25 mouse cellular contexts compared by ENCODE assay signal in genomic region chr1:90311649-90312442, GRCm38 (mm10).
A peak's percentile ranks its signal among the peaks of the same experiment; 100 is the strongest.
DNase-seq lines count a peak whose midpoint lies in the region; ATAC-seq lines count a peak whose summit lies in the region.
"Had no signal": no experiment of that assay in that cellular context is flagged by ENCODE, and none has a peak within 500 bp of the region (broad histone marks: within the 10 kb centered on the region; RNA-seq: fewer than 3 reads in every experiment).

No protein-coding gene starts in this region.

- no peak overlapping the region for H3K9ac ChIP-seq in midbrain, embryonic 14.5 days (replicated peaks; ENCODE audit: low read length)
- no peak overlapping the region for H3K9ac ChIP-seq in midbrain, embryonic 16.5 days (ENCODE audit: low read depth, low read length)
- no peak overlapping the region for H3K9ac ChIP-seq in hindbrain, embryonic 15.5 days
- no peak overlapping the region for H3K9ac ChIP-seq in neural tube, embryonic 14.5 days (replicated peaks; ENCODE audit: low read depth, low read length)
- H3K9ac ChIP-seq: embryonic facial prominence, embryonic 12.5 days; heart, embryonic 13.5 days; limb, embryonic 12.5 days; liver, postnatal 0 days; midbrain, embryonic 12.5 days had no signal

- H3K36me3 ChIP-seq in midbrain, embryonic 14.5 days (ENCODE audit: control insufficient read depth, insufficient read depth, low read length) = no peaks in the 10 kb centered on the region
- H3K36me3 ChIP-seq in midbrain, embryonic 16.5 days (ENCODE audit: control insufficient read depth, insufficient read depth, low read length) = no peaks in the 10 kb centered on the region
- H3K36me3 ChIP-seq in hindbrain, embryonic 15.5 days = no peaks in the 10 kb centered on the region
- no peaks in the 10 kb centered on the region for H3K36me3 ChIP-seq in neural tube, embryonic 14.5 days (ENCODE audit: control insufficient read depth, insufficient read depth, low read length)
- H3K36me3 ChIP-seq: embryonic facial prominence, embryonic 12.5 days; heart, embryonic 13.5 days; limb, embryonic 12.5 days; midbrain, embryonic 12.5 days had no signal

- 0 out of 2 replicates have a peak overlapping the region, but pooled peaks have one; percentile 34 for H3K27ac ChIP-seq in midbrain, embryonic 14.5 days (replicated peaks; ENCODE audit: low read depth, low read length)
- H3K27ac ChIP-seq in midbrain, embryonic 16.5 days (ENCODE audit: low read length) = no peak overlapping the region
- H3K27ac ChIP-seq in hindbrain, embryonic 15.5 days (replicated peaks) = peak overlapping the region; percentile 32; the same call in 1 of the 2 replicates
- H3K27ac ChIP-seq in neural tube, embryonic 14.5 days (ENCODE audit: low read depth, low read length) = no peak overlapping the region; the same call in 1 of the 2 replicates
- H3K27ac ChIP-seq: embryonic facial prominence, embryonic 12.5 days; heart, adult 2 months; heart, embryonic 13.5 days; kidney, postnatal 0 days; limb, embryonic 12.5 days; macrophage; midbrain, embryonic 12.5 days had no signal

- H3K4me2 ChIP-seq in midbrain, embryonic 14.5 days (ENCODE audit: low read length) = no peak overlapping the region
- H3K4me2 ChIP-seq in midbrain, embryonic 16.5 days (ENCODE audit: low read length) = no peak overlapping the region
- H3K4me2 ChIP-seq in hindbrain, embryonic 15.5 days = no peak overlapping the region
- no peak overlapping the region for H3K4me2 ChIP-seq in neural tube, embryonic 14.5 days (ENCODE audit: low read depth, low read length)
- H3K4me2 ChIP-seq: embryonic facial prominence, embryonic 12.5 days; heart, embryonic 13.5 days; limb, embryonic 12.5 days; liver, embryonic 11.5 days; midbrain, embryonic 12.5 days had no signal

- no peaks in the 10 kb centered on the region for H3K27me3 ChIP-seq in midbrain, embryonic 14.5 days (ENCODE audit: control insufficient read depth, insufficient read depth, low read length)
- no peaks in the 10 kb centered on the region for H3K27me3 ChIP-seq in midbrain, embryonic 16.5 days (ENCODE audit: control insufficient read depth, insufficient read depth, low read depth, low read length)
- H3K27me3 ChIP-seq in hindbrain, embryonic 15.5 days = no peaks in the 10 kb centered on the region
- no peaks in the 10 kb centered on the region for H3K27me3 ChIP-seq in neural tube, embryonic 14.5 days (ENCODE audit: control insufficient read depth, insufficient read depth, low read length)
- H3K27me3 ChIP-seq: midbrain, embryonic 12.5 days had no signal

- WGBS in midbrain, embryonic 14.5 days = 52% methylated on average over 8 of the region's 8 CpGs
- WGBS in midbrain, embryonic 16.5 days = 54% methylated on average over 8 of the region's 8 CpGs
- WGBS in hindbrain, embryonic 15.5 days = 31% methylated on average over 8 of the region's 8 CpGs
- 42% methylated on average over 8 of the region's 8 CpGs for WGBS in neural tube, embryonic 14.5 days

- no peaks in the 10 kb centered on the region for H3K9me3 ChIP-seq in midbrain, embryonic 14.5 days (ENCODE audit: control insufficient read depth, low read length)
- H3K9me3 ChIP-seq in midbrain, embryonic 16.5 days (replicated peaks; ENCODE audit: control insufficient read depth, low read length, poor library complexity, severe bottlenecking) = no peaks in the 10 kb centered on the region; the same call in 1 of the 2 replicates
- no peaks in the 10 kb centered on the region for H3K9me3 ChIP-seq in hindbrain, embryonic 15.5 days
- no peaks in the 10 kb centered on the region for H3K9me3 ChIP-seq in neural tube, embryonic 14.5 days (ENCODE audit: control insufficient read depth, low read length)
- H3K9me3 ChIP-seq: embryonic facial prominence, embryonic 12.5 days; heart, embryonic 13.5 days; midbrain, embryonic 12.5 days had no signal

- peak; percentile 8 for DNase-seq in left cerebral cortex, postnatal 4 days
- DNase-seq in left cerebral cortex, adult 8-10 months (ENCODE audit: low spot score in 2 of 2) = no peak
- no peak for DNase-seq in midbrain, embryonic 14.5 days
- DNase-seq in testis, postnatal 10 days (ENCODE audit: low spot score) = no peak
- DNase-seq: adrenal gland, adult 2 months; cerebellum, adult 11-12 months; cerebellum, postnatal 10 days; gastrocnemius, postnatal 36 days; heart, adult 2 months; heart, postnatal 14 days; kidney, adult 11 months; liver, postnatal 0 days; thymus, postnatal 25 days had no signal

- ATAC-seq in midbrain, embryonic 14.5 days (ENCODE audit: low FRiP score, low TSS enrichment) = no peak
- no peak for ATAC-seq in midbrain, embryonic 16.5 days
- peak; percentile 57 for ATAC-seq in hindbrain, embryonic 15.5 days (ENCODE audit: low FRiP score, low read depth)
- peak; percentile 28; the same call in 1 of the 2 replicates for ATAC-seq in neural tube, embryonic 14.5 days (ENCODE audit: low read depth)
- no peak for ATAC-seq in megakaryocyte progenitor cell, adult 5-6 weeks (replicated peaks; ENCODE audit: poor library complexity)
- ATAC-seq: liver, postnatal 0 days had no signal

- intact Hi-C loops in left cerebral cortex, postnatal 4 days (cut with DNase I) = no loop called here

- no peak overlapping the region for H3K4me3 ChIP-seq in midbrain, embryonic 14.5 days (replicated peaks; ENCODE audit: low read depth, low read length)
- no peak overlapping the region for H3K4me3 ChIP-seq in midbrain, embryonic 16.5 days (ENCODE audit: low read depth, low read length)
- no peak overlapping the region for H3K4me3 ChIP-seq in hindbrain, embryonic 15.5 days
- no peak overlapping the region for H3K4me3 ChIP-seq in neural tube, embryonic 14.5 days (ENCODE audit: low read depth, low read length)
- H3K4me3 ChIP-seq: embryonic facial prominence, embryonic 12.5 days; erythroblast, embryonic 14.5 days; heart, adult 2 months; heart, embryonic 13.5 days; limb, embryonic 12.5 days; midbrain, embryonic 12.5 days had no signal

- peaks cover 3% of the 10 kb centered on the region; the same call in 1 of the 2 replicates for H3K4me1 ChIP-seq in midbrain, embryonic 14.5 days (ENCODE audit: control insufficient read depth, insufficient read depth, low read length)
- peaks cover 4% of the 10 kb centered on the region; the same call in 1 of the 2 replicates for H3K4me1 ChIP-seq in midbrain, embryonic 16.5 days (ENCODE audit: control insufficient read depth, insufficient read depth, low read length)
- peaks cover 28% of the 10 kb centered on the region for H3K4me1 ChIP-seq in hindbrain, embryonic 15.5 days (replicated peaks)
- H3K4me1 ChIP-seq in neural tube, embryonic 14.5 days (ENCODE audit: control insufficient read depth, insufficient read depth, low read length) = 0 out of 2 replicates have a peak, but pooled peaks cover 2% of the 10 kb centered on the region
- H3K4me1 ChIP-seq: embryonic facial prominence, embryonic 12.5 days; heart, embryonic 13.5 days had no signal

Comparison
In these comparisons a context has a peak if more than half of its experiments do, and no peak if none do; other contexts are left out.
1. H3K27ac ChIP-seq: peak in midbrain, embryonic 14.5 days (single experiment) and hindbrain, embryonic 15.5 days (single experiment); none in midbrain, embryonic 16.5 days (single experiment) and neural tube, embryonic 14.5 days (single experiment).
2. ATAC-seq: peak in hindbrain, embryonic 15.5 days (single experiment) and neural tube, embryonic 14.5 days (single experiment); none in midbrain, embryonic 14.5 days (single experiment), midbrain, embryonic 16.5 days (single experiment) and megakaryocyte progenitor cell, adult 5-6 weeks (single experiment).